Mouse (Mus musculus): ENCODE data around the gene Fer. TPM values are rescaled to one million over a fixed set of nuclear protein-coding genes. Genes with fewer than 3 reads are reported as not detected.

The Fer gene
- polyA plus RNA-seq, 1 experiment, result 2.7 TPM

GRCm38 (mm10) chr17:64065243-64065642, 202.4 kb downstream of the Fer start:
- TF ChIP-seq POLR2A (IDR thresholded peaks at IDR 0.05; ENCODE audit: low read depth, low read length) (no peak), CTCF (conservative IDR thresholded peaks at IDR 0.05; ENCODE audit: insufficient read depth, insufficient read length, low read depth, low read length) (no peak)
- 89% methylated on average over 3 of the region's 3 CpGs for WGBS
- Histone ChIP-seq H3K4me1 (ENCODE audit: control insufficient read depth, insufficient read depth, low read length) (no peaks in the 10 kb centered on the region), H3K36me3 (ENCODE audit: control insufficient read depth, insufficient read depth, low read length) (no peaks in the 10 kb centered on the region), H3K4me3 (ENCODE audit: insufficient read depth, low read depth, low read length) (no peak overlapping the region), H3K27me3 (replicated peaks; ENCODE audit: control insufficient read depth, insufficient read depth, low read length) (no peaks in the 10 kb centered on the region), H3K27ac (ENCODE audit: insufficient read depth, low read depth, low read length) (no peak overlapping the region)
- DNase-seq, result no peak

GRCm38 (mm10) chr17:64077392-64077791, 214.5 kb downstream of the Fer start:
- no peaks in the 10 kb centered on the region for H3K4me1 ChIP-seq (ENCODE audit: control insufficient read depth, insufficient read depth, low read length)
- H3K27me3 ChIP-seq (replicated peaks; ENCODE audit: control insufficient read depth, insufficient read depth, low read length), result no peaks in the 10 kb centered on the region
- DNase-seq, result no peak
- no peak overlapping the region for H3K4me3 ChIP-seq (ENCODE audit: insufficient read depth, low read depth, low read length)
- no peak overlapping the region for H3K27ac ChIP-seq (ENCODE audit: insufficient read depth, low read depth, low read length)
- TF ChIP-seq CTCF (conservative IDR thresholded peaks at IDR 0.05; ENCODE audit: insufficient read depth, insufficient read length, low read depth, low read length) (no peak), POLR2A (IDR thresholded peaks at IDR 0.05; ENCODE audit: low read depth, low read length) (no peak)
- H3K36me3 ChIP-seq (ENCODE audit: control insufficient read depth, insufficient read depth, low read length), result no peaks in the 10 kb centered on the region; the same call in 1 of the 2 replicates
- 98% methylated on average over 7 of the region's 7 CpGs for WGBS

DNA sequence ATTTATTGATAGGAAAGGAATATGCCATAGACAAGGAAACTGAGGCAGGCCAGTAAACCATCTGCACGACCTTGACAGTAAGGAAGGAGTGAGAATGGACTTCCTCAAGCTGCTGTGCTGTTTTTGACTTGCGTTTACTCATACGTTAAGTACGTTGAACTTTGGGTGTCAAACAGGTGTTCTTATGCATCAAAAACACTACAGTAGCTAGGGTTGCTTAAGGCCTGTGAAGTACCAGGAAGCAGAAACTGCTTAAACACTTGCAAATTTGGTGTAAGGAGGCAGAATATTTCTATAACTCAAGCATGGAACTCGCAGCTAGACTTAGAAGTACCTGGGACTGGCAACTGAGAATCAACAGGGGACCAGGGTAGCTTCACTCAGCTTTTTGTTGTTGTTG, 221.9 kb downstream of the Fer start:
- Histone ChIP-seq H3K36me3 (ENCODE audit: control insufficient read depth, insufficient read depth, low read length) (no peaks in the 10 kb centered on the region), H3K27me3 (replicated peaks; ENCODE audit: control insufficient read depth, insufficient read depth, low read length) (no peaks in the 10 kb centered on the region), H3K27ac (ENCODE audit: insufficient read depth, low read depth, low read length) (no peak overlapping the region), H3K4me3 (ENCODE audit: insufficient read depth, low read depth, low read length) (no peak overlapping the region), H3K4me1 (ENCODE audit: control insufficient read depth, insufficient read depth, low read length) (no peaks in the 10 kb centered on the region)
- TF ChIP-seq CTCF (conservative IDR thresholded peaks at IDR 0.05; ENCODE audit: insufficient read depth, insufficient read length, low read depth, low read length) (no peak), POLR2A (IDR thresholded peaks at IDR 0.05; ENCODE audit: low read depth, low read length) (no peak)
- DNase-seq, result no peak
- 89% methylated on average over 5 of the region's 5 CpGs for WGBS

- DNase-seq, result no peak
- TF ChIP-seq CTCF (conservative IDR thresholded peaks at IDR 0.05; ENCODE audit: insufficient read depth, insufficient read length, low read depth, low read length) (no peak), POLR2A (IDR thresholded peaks at IDR 0.05; ENCODE audit: low read depth, low read length) (no peak)
- 89% methylated on average over 2 of the region's 2 CpGs for WGBS
- Histone ChIP-seq H3K4me3 (ENCODE audit: insufficient read depth, low read depth, low read length) (no peak overlapping the region), H3K4me1 (ENCODE audit: control insufficient read depth, insufficient read depth, low read length) (no peaks in the 10 kb centered on the region), H3K27ac (ENCODE audit: insufficient read depth, low read depth, low read length) (no peak overlapping the region), H3K36me3 (ENCODE audit: control insufficient read depth, insufficient read depth, low read length) (no peaks in the 10 kb centered on the region), H3K27me3 (replicated peaks; ENCODE audit: control insufficient read depth, insufficient read depth, low read length) (no peaks in the 10 kb centered on the region)
Measured at GRCm38 (mm10) chr17:64085493-64085892, 222.6 kb downstream of the Fer start.

DNA sequence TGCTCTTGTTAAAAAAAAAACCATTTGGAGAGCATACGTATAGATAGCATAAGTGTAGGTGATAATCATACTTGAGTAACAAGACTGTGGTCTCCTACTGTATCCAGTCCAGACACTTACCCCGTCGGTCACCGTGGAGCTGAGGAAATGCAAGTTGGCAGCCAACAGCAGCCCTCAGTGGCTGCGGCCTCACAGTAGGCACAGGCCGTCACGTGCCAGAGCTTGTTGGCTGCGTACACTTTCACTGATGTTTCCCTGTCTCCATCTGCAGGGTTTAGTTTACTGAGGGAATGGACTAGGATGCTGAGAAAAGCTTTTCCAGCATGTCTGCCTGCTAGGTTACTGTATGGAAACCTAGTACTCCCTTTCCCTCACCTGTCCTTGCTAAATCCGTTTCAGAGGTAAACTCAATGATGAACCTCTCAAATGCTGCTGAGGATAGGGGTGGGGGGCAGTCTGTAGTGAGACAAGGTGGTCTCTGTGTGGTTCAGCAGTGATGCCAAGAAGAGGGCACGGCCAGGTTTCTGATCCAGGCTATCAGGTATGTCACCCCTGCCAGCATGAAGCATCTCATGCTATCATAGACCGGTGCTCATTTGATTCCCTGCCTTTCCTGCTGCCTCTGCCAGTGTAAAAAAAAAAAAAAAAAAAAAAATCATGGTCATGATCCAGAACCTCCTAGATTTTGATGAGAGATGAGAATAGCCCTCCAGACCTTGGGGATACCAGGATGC, 224.2 kb downstream of the Fer start:
- H3K4me1 ChIP-seq (ENCODE audit: control insufficient read depth, insufficient read depth, low read length), result no peaks in the 10 kb centered on the region

GRCm38 (mm10) chr17:64087871-64088270, 225.0 kb downstream of the Fer start:
- Histone ChIP-seq H3K27me3 (replicated peaks; ENCODE audit: control insufficient read depth, insufficient read depth, low read length) (no peaks in the 10 kb centered on the region), H3K36me3 (ENCODE audit: control insufficient read depth, insufficient read depth, low read length) (no peaks in the 10 kb centered on the region), H3K27ac (ENCODE audit: insufficient read depth, low read depth, low read length) (no peak overlapping the region), H3K4me3 (ENCODE audit: insufficient read depth, low read depth, low read length) (no peak overlapping the region), H3K4me1 (ENCODE audit: control insufficient read depth, insufficient read depth, low read length) (no peaks in the 10 kb centered on the region)
- TF ChIP-seq POLR2A (IDR thresholded peaks at IDR 0.05; ENCODE audit: low read depth, low read length) (no peak), CTCF (conservative IDR thresholded peaks at IDR 0.05; ENCODE audit: insufficient read depth, insufficient read length, low read depth, low read length) (no peak)
- DNase-seq, result no peak
- WGBS, result 95% methylated on average over 3 of the region's 3 CpGs

More for the DNA sequence above, 224.2 kb downstream of the Fer start:
- Histone ChIP-seq H3K36me3 (ENCODE audit: control insufficient read depth, insufficient read depth, low read length) (no peaks in the 10 kb centered on the region), H3K27ac (ENCODE audit: insufficient read depth, low read depth, low read length) (no peak overlapping the region), H3K27me3 (replicated peaks; ENCODE audit: control insufficient read depth, insufficient read depth, low read length) (no peaks in the 10 kb centered on the region), H3K4me3 (ENCODE audit: insufficient read depth, low read depth, low read length) (no peak overlapping the region)
- no peak for DNase-seq
- no peak for TF ChIP-seq CTCF (conservative IDR thresholded peaks at IDR 0.05; ENCODE audit: insufficient read depth, insufficient read length, low read depth, low read length)
- no peak for TF ChIP-seq POLR2A (IDR thresholded peaks at IDR 0.05; ENCODE audit: low read depth, low read length)
- 92% methylated on average over 11 of the region's 11 CpGs for WGBS

DNA sequence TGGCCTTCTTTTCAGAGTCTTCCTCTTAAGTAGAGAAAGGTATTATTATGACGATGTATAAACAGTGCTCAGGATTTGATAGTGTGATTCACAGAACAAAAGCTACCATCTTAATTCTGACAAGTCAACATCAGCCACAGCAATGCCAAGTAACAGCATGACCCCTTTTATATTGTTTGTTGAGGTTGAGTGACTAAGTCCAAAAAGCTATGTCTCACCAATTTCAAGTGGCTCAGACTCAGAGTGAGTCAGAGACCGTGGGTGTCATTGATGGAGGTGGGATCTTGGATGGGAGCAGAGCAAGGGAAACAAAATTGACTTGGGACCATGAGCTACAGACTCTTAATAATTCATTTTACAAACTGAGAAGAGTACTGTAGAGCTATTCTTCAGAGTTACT, 230.9 kb downstream of the Fer start:
- Histone ChIP-seq H3K27ac (ENCODE audit: insufficient read depth, low read depth, low read length) (no peak overlapping the region), H3K36me3 (ENCODE audit: control insufficient read depth, insufficient read depth, low read length) (no peaks in the 10 kb centered on the region), H3K27me3 (replicated peaks; ENCODE audit: control insufficient read depth, insufficient read depth, low read length) (no peaks in the 10 kb centered on the region), H3K4me3 (ENCODE audit: insufficient read depth, low read depth, low read length) (no peak overlapping the region), H3K4me1 (ENCODE audit: control insufficient read depth, insufficient read depth, low read length) (no peaks in the 10 kb centered on the region)
- WGBS, result 91% methylated on average over 2 of the region's 2 CpGs
- TF ChIP-seq CTCF (conservative IDR thresholded peaks at IDR 0.05; ENCODE audit: insufficient read depth, insufficient read length, low read depth, low read length) (no peak), POLR2A (IDR thresholded peaks at IDR 0.05; ENCODE audit: low read depth, low read length) (no peak)
- no peak for DNase-seq

Measured in kidney, adult 2 months (tissue).